Mouse (Mus musculus) kidney, postnatal 0 days (tissue): Measurements from ENCODE around the gene Cbfa2t3. TPM values are rescaled to one million over a fixed set of nuclear protein-coding genes. Genes with fewer than 3 reads are reported as not detected.

Experiments
- ATAC-seq: fragments of 200-750 bp; cut with Nextera tagmentation; replicated peaks from 2 replicates; pipeline ENCODE4 v1.8.0; 2017; ENCODE audit warnings: low read depth, moderate number of reproducible peaks, moderate TSS enrichment, moderate library complexity; ENCODE audit not compliant: low FRiP score
- DNase-seq: peaks from one replicate; pipeline ENCODE4 v3.0.0-alpha.2; 2016; ENCODE audit warnings: low spot score
- H3K27ac ChIP-seq: fragments of 300-500 bp; sonication (generic); 2 replicates; pipeline ENCODE4 v1.5.1; 2014; ENCODE audit warnings: mild to moderate bottlenecking
- H3K27me3 ChIP-seq: fragments of 300-500 bp; sonication (generic); 2 replicates; pipeline ENCODE4 v1.6.1; 2014; ENCODE audit warnings: low read length, mixed read lengths; ENCODE audit not compliant: insufficient read depth
- H3K36me3 ChIP-seq: fragments of 300-500 bp; sonication (generic); 2 replicates; pipeline ENCODE4 v1.6.1; 2014; ENCODE audit warnings: low read length, mixed read lengths; ENCODE audit not compliant: insufficient read depth
- H3K4me1 ChIP-seq: fragments of 300-500 bp; sonication (generic); replicated peaks from 2 replicates; pipeline ENCODE4 v1.6.1; 2014; ENCODE audit warnings: antibody characterized with exemption, low read length, mixed read lengths; ENCODE audit not compliant: insufficient read depth
- H3K4me2 ChIP-seq: fragments of 300-500 bp; sonication (generic); 2 replicates; pipeline ENCODE4 v1.6.1; 2014; ENCODE audit warnings: mild to moderate bottlenecking, low read length, moderate library complexity, mixed read lengths
- H3K4me3 ChIP-seq: fragments of 300-500 bp; sonication (generic); replicated peaks from 2 replicates; pipeline ENCODE4 v1.5.1; 2014; ENCODE audit warnings: low read depth, low read length
- H3K9ac ChIP-seq: fragments of 300-500 bp; sonication (generic); 2 replicates; pipeline ENCODE4 v1.6.1; 2014; ENCODE audit warnings: low read depth, low read length
- H3K9me3 ChIP-seq: fragments of 300-500 bp; sonication (generic); replicated peaks from 2 replicates; pipeline ENCODE4 v1.6.1; 2016; ENCODE audit warnings: low read length, inconsistent platforms, mixed read lengths
- CTCF ChIP-seq: IDR thresholded peaks from 2 replicates; pipeline ENCODE4 v1.5.1; 2016; ENCODE audit warnings: antibody characterized with exemption, low read depth, mild to moderate bottlenecking, moderate library complexity
- WGBS: fragments of 180-500 bp; shearing (Covaris S2); extraction: QIAGEN DNeasy Blood & Tissue Kit; methylation state at CpG from one replicate; pipeline ENCODE4 v1.1.7; 2014; 5-methylcytosine and 5-hydroxymethylcytosine counted together
- polyA plus RNA-seq: library from polyadenylated mRNA; unstranded; fragments of >200 nt; fragmentation: Nextera tagmentation; extraction: Ambion mirVana; gene quantifications from 2 replicates; pipeline ENCODE4 v1.2.1, GENCODE M21; 2015

Gene Cbfa2t3
- polyA plus RNA-seq, 1 experiment from 2014 or later = 3.6 TPM

- no peaks in the 10 kb centered on the region for H3K27me3 ChIP-seq
- no peaks in the 10 kb centered on the region for H3K4me1 ChIP-seq
- H3K4me2 ChIP-seq = no peak overlapping the region
- no peak for TF ChIP-seq CTCF
- ATAC-seq (no peak), DNase-seq (no peak)
- no peaks in the 10 kb centered on the region for H3K36me3 ChIP-seq
- WGBS = 84% methylated on average over 6 of the region's 6 CpGs
- no peak overlapping the region for H3K27ac ChIP-seq
- no peak overlapping the region for H3K4me3 ChIP-seq
- H3K9ac ChIP-seq = no peak overlapping the region
- no peaks in the 10 kb centered on the region for H3K9me3 ChIP-seq
Observed at GRCm38 (mm10) chr8:122702957-122703356, 4.0 kb upstream of the Cbfa2t3 start.

DNA sequence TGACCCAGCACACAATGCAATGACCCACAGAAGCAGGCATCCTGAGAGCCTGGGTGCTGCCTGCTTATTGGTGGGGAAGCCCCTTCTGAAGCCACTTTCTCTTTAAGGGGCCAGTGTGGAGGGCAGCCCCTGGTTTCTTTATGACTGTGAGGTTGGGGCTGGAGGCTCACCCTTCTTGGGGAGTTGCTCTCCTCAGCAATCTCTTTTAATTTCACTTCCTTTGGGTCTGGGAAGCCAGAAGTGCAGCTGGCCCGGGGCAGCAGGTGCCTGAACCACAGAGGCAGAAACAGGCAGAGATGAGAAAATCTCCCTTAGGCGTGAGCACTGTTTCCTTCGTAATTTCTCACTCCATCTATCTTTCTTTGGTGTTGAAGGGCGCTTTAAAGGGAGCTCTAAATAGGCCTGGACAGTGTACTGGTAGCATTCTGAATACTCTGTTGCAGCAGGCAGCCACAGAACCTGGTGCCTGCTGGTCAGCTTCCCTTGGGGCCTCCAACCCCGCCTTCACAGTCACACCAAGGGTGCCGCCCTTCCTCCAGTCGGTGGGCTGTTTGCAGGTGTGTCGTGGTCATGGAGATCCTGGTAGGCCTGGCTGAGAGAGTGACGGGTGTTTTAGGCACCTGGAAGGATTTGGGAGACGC, 3.5 kb upstream of the Cbfa2t3 start:
- no peak for TF ChIP-seq CTCF
- no peak overlapping the region for H3K9ac ChIP-seq
- no peaks in the 10 kb centered on the region for H3K27me3 ChIP-seq
- H3K9me3 ChIP-seq = no peaks in the 10 kb centered on the region
- H3K27ac ChIP-seq = no peak overlapping the region
- no peak for ATAC-seq
- WGBS = 49% methylated on average over 10 of the region's 10 CpGs
- H3K4me1 ChIP-seq = no peaks in the 10 kb centered on the region
- H3K36me3 ChIP-seq = no peaks in the 10 kb centered on the region
- DNase-seq = no peak
- no peak overlapping the region for H3K4me3 ChIP-seq
- no peak overlapping the region for H3K4me2 ChIP-seq

- Histone ChIP-seq H3K9ac (no peak overlapping the region), H3K36me3 (no peaks in the 10 kb centered on the region), H3K9me3 (no peaks in the 10 kb centered on the region), H3K4me3 (no peak overlapping the region), H3K4me1 (no peaks in the 10 kb centered on the region), H3K4me2 (no peak overlapping the region), H3K27ac (no peak overlapping the region), H3K27me3 (no peaks in the 10 kb centered on the region)
- 84% methylated on average over 12 of the region's 12 CpGs for WGBS
- DNase-seq (no peak), ATAC-seq (no peak)
- no peak for TF ChIP-seq CTCF
Observed at GRCm38 (mm10) chr8:122701441-122702185, 2.7 kb upstream of the Cbfa2t3 start.

DNA sequence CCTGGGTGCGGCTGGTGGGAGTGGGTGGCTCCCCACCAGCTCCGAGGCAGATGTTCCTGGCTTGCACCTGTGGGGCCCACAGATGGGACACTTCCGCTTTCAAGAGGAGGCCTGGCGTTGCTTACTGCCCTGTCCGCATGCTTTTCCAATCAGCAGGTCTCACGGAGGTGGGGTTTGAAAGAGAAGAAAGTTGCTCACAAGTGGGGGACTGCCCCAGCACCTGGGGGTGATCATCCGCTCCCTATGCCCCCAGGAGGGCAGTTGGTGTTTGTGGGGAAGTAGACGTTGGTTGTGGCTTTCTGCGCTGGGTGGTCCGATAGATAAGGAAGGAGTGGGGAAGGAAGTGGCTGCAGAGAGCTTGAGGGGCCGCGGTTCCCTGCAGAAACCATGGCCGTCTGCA, 1.7 kb upstream of the Cbfa2t3 start:
- H3K4me3 ChIP-seq = no peak overlapping the region
- H3K36me3 ChIP-seq = no peaks in the 10 kb centered on the region
- H3K27me3 ChIP-seq = no peaks in the 10 kb centered on the region
- no peak for TF ChIP-seq CTCF
- no peak for ATAC-seq
- no peak overlapping the region for H3K9ac ChIP-seq
- no peaks in the 10 kb centered on the region for H3K9me3 ChIP-seq
- H3K27ac ChIP-seq = no peak overlapping the region
- DNase-seq = no peak
- H3K4me1 ChIP-seq = no peaks in the 10 kb centered on the region
- 70% methylated on average over 13 of the region's 13 CpGs for WGBS
- no peak overlapping the region for H3K4me2 ChIP-seq

DNA sequence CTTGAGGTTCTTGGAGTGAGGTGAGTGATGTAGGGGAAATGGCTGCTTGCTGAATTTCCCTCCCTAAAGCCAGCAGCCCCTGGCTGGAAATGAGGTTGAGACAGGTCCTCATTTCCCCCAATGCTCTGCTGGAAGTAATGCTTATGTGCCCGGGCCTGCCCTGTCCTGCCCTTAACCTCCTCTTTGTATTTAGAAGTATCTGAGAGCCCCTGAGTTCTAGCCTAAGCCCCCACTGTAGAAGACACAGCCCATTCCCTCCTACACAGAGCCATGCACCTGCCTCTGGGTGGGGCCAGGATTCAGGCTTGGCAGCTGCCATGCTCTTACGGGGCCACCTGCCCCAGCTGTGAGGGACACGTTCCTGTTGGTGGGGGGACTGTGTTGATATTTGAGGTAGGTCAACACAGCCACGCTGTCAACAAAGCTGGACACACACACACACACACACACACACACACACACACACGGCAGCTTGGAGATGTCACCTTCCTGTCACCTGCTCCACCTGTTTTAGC, 598 bp downstream of the Cbfa2t3 start:
- Histone ChIP-seq H3K9me3 (no peaks in the 10 kb centered on the region), H3K4me2 (peak overlapping the region; percentile 27), H3K27ac (no peak overlapping the region), H3K36me3 (no peaks in the 10 kb centered on the region), H3K4me1 (no peaks in the 10 kb centered on the region), H3K27me3 (no peaks in the 10 kb centered on the region), H3K4me3 (no peak overlapping the region), H3K9ac (no peak overlapping the region)
- no peak for DNase-seq
- 49% methylated on average over 5 of the region's 5 CpGs for WGBS
- no peak for ATAC-seq
- no peak for TF ChIP-seq CTCF

GRCm38 (mm10) chr8:122697586-122697985, 1.3 kb downstream of the Cbfa2t3 start:
- H3K4me2 ChIP-seq = 0 out of 2 replicates have a peak overlapping the region, but pooled peaks have one; percentile 27
- H3K4me1 ChIP-seq = no peaks in the 10 kb centered on the region
- WGBS = 58% methylated on average over 6 of the region's 6 CpGs
- H3K9me3 ChIP-seq = no peaks in the 10 kb centered on the region
- no peak overlapping the region for H3K9ac ChIP-seq
- no peak for TF ChIP-seq CTCF
- no peak overlapping the region for H3K4me3 ChIP-seq
- H3K27me3 ChIP-seq = no peaks in the 10 kb centered on the region
- no peaks in the 10 kb centered on the region for H3K36me3 ChIP-seq
- H3K27ac ChIP-seq = no peak overlapping the region
- DNase-seq (no peak), ATAC-seq (no peak)
